Mouse (Mus musculus) liver, embryonic 14.5 days (tissue): ENCODE results near the gene Spg11.

Source experiments
- CTCF ChIP-seq: IDR thresholded peaks from 2 replicates; pipeline ENCODE4 v1.5.1; 2016; ENCODE audit warnings: antibody characterized with exemption, low read depth, control low read depth
- EP300 ChIP-seq: IDR thresholded peaks from 2 replicates; pipeline ENCODE4 v1.6.1; 2016; ENCODE audit warnings: antibody characterized with exemption, low read depth

- no peak for TF ChIP-seq CTCF
- TF ChIP-seq EP300, result no peak
Observed at GRCm38 (mm10) chr2:122018705-122019104, 99.5 kb downstream of the Spg11 start.
